Mouse (Mus musculus) cerebellum, adult 18-20 months (tissue): ENCODE results near the gene Htra1.
A peak's percentile ranks its signal among the peaks of the same experiment; 100 is the strongest.

Experiments used
- DNase-seq, 2 experiments: peaks; one replicate each; pipeline ENCODE4 v3.0.0; 2021

Gene Htra1

GRCm38 (mm10) chr7:130935793-130936471 is at the start of gene Htra1:
Gene Htra1, plus strand, starts transcription at chr7:130936111.
- peak; percentile 58 to 61 for DNase-seq

GRCm38 (mm10) chr7:130886246-130886645 is 49.7 kb upstream of the Htra1 start:
- DNase-seq, result peak in 1 of 2 experiments; percentile 28

- DNase-seq, result peak; percentile 57 to 65
Observed at GRCm38 (mm10) chr7:130887946-130888345, 48.0 kb upstream of the Htra1 start.

- DNase-seq, result no peak
Observed at GRCm38 (mm10) chr7:130890871-130891270, 45.0 kb upstream of the Htra1 start.

- DNase-seq, result no peak
Observed at GRCm38 (mm10) chr7:130892973-130893372, 42.9 kb upstream of the Htra1 start.

- DNase-seq, result peak; percentile 52 to 56
Observed at GRCm38 (mm10) chr7:130894931-130895617, 40.8 kb upstream of the Htra1 start.

- peak in 1 of 2 experiments; percentile 27 for DNase-seq
Observed at GRCm38 (mm10) chr7:130895618-130895945, 40.3 kb upstream of the Htra1 start.

- DNase-seq, result no peak
Observed at GRCm38 (mm10) chr7:130896064-130896463, 39.8 kb upstream of the Htra1 start.

GRCm38 (mm10) chr7:130897201-130897600 is 38.7 kb upstream of the Htra1 start:
- DNase-seq, result no peak

GRCm38 (mm10) chr7:130898373-130898772 is 37.5 kb upstream of the Htra1 start:
- no peak for DNase-seq

- no peak for DNase-seq
Observed at GRCm38 (mm10) chr7:130900233-130900848, 35.6 kb upstream of the Htra1 start.

GRCm38 (mm10) chr7:130902929-130903328 is 33.0 kb upstream of the Htra1 start:
- no peak for DNase-seq

GRCm38 (mm10) chr7:130903505-130904074 is 32.3 kb upstream of the Htra1 start:
- no peak for DNase-seq

- no peak for DNase-seq
Observed at GRCm38 (mm10) chr7:130904571-130905365, 31.1 kb upstream of the Htra1 start.

GRCm38 (mm10) chr7:130910841-130911240 is 25.1 kb upstream of the Htra1 start:
- DNase-seq, result no peak

- DNase-seq, result peak; percentile 45 to 52
Observed at GRCm38 (mm10) chr7:130914693-130915363, 21.1 kb upstream of the Htra1 start.

- no peak for DNase-seq
Observed at GRCm38 (mm10) chr7:130918260-130918659, 17.7 kb upstream of the Htra1 start.

GRCm38 (mm10) chr7:130922981-130923731 is 12.8 kb upstream of the Htra1 start:
- peak; percentile 45 to 53 for DNase-seq

- no peak for DNase-seq
Observed at GRCm38 (mm10) chr7:130930401-130930800, 5.5 kb upstream of the Htra1 start.

GRCm38 (mm10) chr7:130932921-130933320 is 3.0 kb upstream of the Htra1 start:
- no peak for DNase-seq

- no peak for DNase-seq
Observed at GRCm38 (mm10) chr7:130934654-130935053, 1.3 kb upstream of the Htra1 start.

GRCm38 (mm10) chr7:130935421-130935792 is 504 bp upstream of the Htra1 start:
- no peak for DNase-seq
